Mouse (Mus musculus): ENCODE measurements at regions not wholly inside any gene's neighbourhood (a gene's known extent, or its start where the extent isn't known, plus 50 kb on each side); places are given as distances from the start of the nearest gene placed in this dataset.

DNA sequence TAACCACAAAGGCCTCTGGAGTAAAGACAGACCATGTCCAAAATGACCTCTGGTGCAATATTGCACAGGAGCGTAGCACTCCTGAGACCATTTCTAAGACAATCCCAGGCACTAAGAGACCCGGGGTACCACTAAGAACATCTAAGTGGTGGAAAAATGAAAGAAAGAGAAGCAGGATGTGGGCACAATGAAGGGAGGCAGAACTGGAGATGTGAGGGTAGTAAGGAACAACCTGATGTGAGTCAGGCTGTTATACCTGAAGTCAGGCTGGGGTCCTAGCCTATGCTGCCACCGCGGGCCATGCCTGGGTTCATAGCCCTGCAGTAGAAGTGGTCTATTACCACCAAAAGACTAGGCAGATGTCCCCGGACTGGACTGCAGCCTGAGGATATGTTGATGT is 1051.4 kb downstream of the Gsdmc2 start:
- Histone ChIP-seq H3K4me3 (replicated peaks in 1 of 3; ENCODE audit: low read depth in 2 of 3, low read length in 2 of 3, poor library complexity in 1 of 3) (no peak overlapping the region), H3K36me3 (replicated peaks in 1 of 2; ENCODE audit: control insufficient read depth in 1 of 2, insufficient read depth in 1 of 2, low read length in 1 of 2) (no peaks in the 10 kb centered on the region), H3K4me1 (ENCODE audit: control insufficient read depth in 1 of 2, insufficient read depth in 2 of 2) (no peaks in the 10 kb centered on the region), H3K9me3 (replicated peaks; ENCODE audit: low read length) (no peaks in the 10 kb centered on the region), H3K4me2 (ENCODE audit: insufficient read depth, low read depth, poor library complexity, severe bottlenecking) (no peak overlapping the region), H3K27me3 (replicated peaks) (no peaks in the 10 kb centered on the region), H3K79me2 (replicated peaks; ENCODE audit: control insufficient read depth, extremely low read depth, insufficient read depth, poor library complexity, severe bottlenecking) (no peaks in the 10 kb centered on the region), H3K27ac (ENCODE audit: insufficient read depth, low read depth) (no peak overlapping the region), H3K9ac (ENCODE audit: insufficient read depth, low read depth) (no peak overlapping the region)
- DNase-seq (ENCODE audit: extremely low read depth) = no peak
- TF ChIP-seq ZKSCAN1 (IDR thresholded peaks at IDR 0.05; ENCODE audit: borderline replicate concordance, low read depth, low read length) (no peak), NELFE (IDR thresholded peaks at IDR 0.05; ENCODE audit: low read depth, low read length) (no peak), UBTF (IDR thresholded peaks at IDR 0.05; ENCODE audit: low read depth, low read length) (no peak), MYC (IDR thresholded peaks at IDR 0.05; ENCODE audit: low read depth, low read length) (no peak), MXI1 (IDR thresholded peaks at IDR 0.05; ENCODE audit: low read depth, low read length) (no peak), POLR2A (IDR thresholded peaks at IDR 0.05; ENCODE audit: low read depth, low read length) (no peak), GABPA (IDR thresholded peaks at IDR 0.05; ENCODE audit: insufficient replicate concordance, low read depth, low read length) (no peak), USF2 (conservative IDR thresholded peaks at IDR 0.05; ENCODE audit: low read depth, low read length) (no peak), PAX5 (IDR thresholded peaks at IDR 0.05; ENCODE audit: low read length) (no peak), MAZ (IDR thresholded peaks at IDR 0.05; ENCODE audit: low read depth, low read length) (no peak), HCFC1 (IDR thresholded peaks at IDR 0.05; ENCODE audit: low read depth, low read length) (no peak), RCOR1 (conservative IDR thresholded peaks at IDR 0.05; ENCODE audit: low read depth, low read length) (no peak), TBP (conservative IDR thresholded peaks at IDR 0.05; ENCODE audit: low read depth, low read length) (no peak), RAD21 (IDR thresholded peaks at IDR 0.05; ENCODE audit: low read depth, low read length) (no peak), JUND (conservative IDR thresholded peaks at IDR 0.05; ENCODE audit: low read depth, low read length) (no peak), JUN (IDR thresholded peaks at IDR 0.05; ENCODE audit: insufficient read depth, low read depth, low read length) (no peak), IRF4 (IDR thresholded peaks at IDR 0.05; ENCODE audit: low read depth, low read length) (no peak), NRF1 (IDR thresholded peaks at IDR 0.05; ENCODE audit: low read depth, low read length) (no peak)
- dilution Hi-C loops (cut with MboI; ENCODE audit: extremely low pct_ligation_motif_present, extremely low pct_unique_long_range_greater_than_20kb, low sequenced_read_pairs) (no loop called here), in situ Hi-C loops (cut with MboI; ENCODE audit: low pct_ligation_motif_present, low pct_unique_long_range_greater_than_20kb, low sequenced_read_pairs) (loop anchor here (10.0 kb wide), 1 partner anchor 59 kb away; no protein-coding TSS in a partner anchor)

DNA sequence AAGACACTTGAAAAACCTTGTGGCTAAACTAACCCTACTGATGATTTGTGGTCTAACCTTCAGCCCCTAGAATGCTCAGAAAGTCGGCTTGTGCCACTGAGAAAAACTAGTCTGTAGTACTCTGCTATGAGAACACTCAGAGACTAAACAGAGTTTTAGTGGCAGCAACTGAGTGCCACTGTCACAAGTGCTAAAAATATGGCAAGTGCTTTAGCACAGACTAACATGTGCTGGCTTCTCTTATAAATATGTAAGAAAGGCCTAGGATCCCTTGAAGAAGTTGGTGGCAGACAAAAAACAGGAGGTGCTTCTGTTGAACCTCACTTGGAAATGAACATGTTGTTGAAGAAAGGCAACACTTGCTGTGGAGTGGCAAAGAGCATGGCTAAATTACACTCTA is 1052.9 kb downstream of the Gsdmc2 start:
- Histone ChIP-seq H3K9me3 (replicated peaks; ENCODE audit: low read length) (no peaks in the 10 kb centered on the region), H3K4me3 (replicated peaks in 1 of 3; ENCODE audit: low read depth in 2 of 3, low read length in 2 of 3, poor library complexity in 1 of 3) (no peak overlapping the region), H3K4me2 (ENCODE audit: insufficient read depth, low read depth, poor library complexity, severe bottlenecking) (no peak overlapping the region), H3K27me3 (replicated peaks) (no peaks in the 10 kb centered on the region), H3K36me3 (replicated peaks in 1 of 2; ENCODE audit: control insufficient read depth in 1 of 2, insufficient read depth in 1 of 2, low read length in 1 of 2) (no peaks in the 10 kb centered on the region), H3K4me1 (ENCODE audit: control insufficient read depth in 1 of 2, insufficient read depth in 2 of 2) (peaks cover 2 to 6% of the 10 kb centered on the region in 2 experiments; a peak in 3 of 4 replicates), H3K27ac (ENCODE audit: insufficient read depth, low read depth) (no peak overlapping the region), H3K79me2 (replicated peaks; ENCODE audit: control insufficient read depth, extremely low read depth, insufficient read depth, poor library complexity, severe bottlenecking) (no peaks in the 10 kb centered on the region), H3K9ac (ENCODE audit: insufficient read depth, low read depth) (no peak overlapping the region)
- dilution Hi-C loops (cut with MboI; ENCODE audit: extremely low pct_ligation_motif_present, extremely low pct_unique_long_range_greater_than_20kb, low sequenced_read_pairs) (no loop called here), in situ Hi-C loops (cut with MboI; ENCODE audit: low pct_ligation_motif_present, low pct_unique_long_range_greater_than_20kb, low sequenced_read_pairs) (loop anchor here (10.0 kb wide), 1 partner anchor 57 kb away; no protein-coding TSS in a partner anchor)
- TF ChIP-seq KAT2A (IDR thresholded peaks at IDR 0.05; ENCODE audit: insufficient replicate concordance, low read length) (no peak), ETS1 (conservative IDR thresholded peaks at IDR 0.05; ENCODE audit: low read depth, low read length) (no peak), CHD1 (IDR thresholded peaks at IDR 0.05; ENCODE audit: low read depth, low read length) (no peak), MAX (IDR thresholded peaks at IDR 0.05; ENCODE audit: low read length) (no peak), ZMIZ1 (IDR thresholded peaks at IDR 0.05; ENCODE audit: low read depth, low read length) (no peak), EP300 (IDR thresholded peaks at IDR 0.05; ENCODE audit: low read length) (no peak), CHD2 (IDR thresholded peaks at IDR 0.05; ENCODE audit: low read length) (no peak), ZC3H11A (IDR thresholded peaks at IDR 0.05; ENCODE audit: low read depth, low read length) (no peak), SIN3A (IDR thresholded peaks at IDR 0.05; ENCODE audit: low read length) (no peak)
- no peak for DNase-seq (ENCODE audit: extremely low read depth)
